Mouse (Mus musculus): Measurements from ENCODE around the gene Lrrfip2. TPM values are rescaled to one million over a fixed set of nuclear protein-coding genes. Genes with fewer than 3 reads are reported as not detected.
A peak's percentile ranks its signal among the peaks of the same experiment; 100 is the strongest.

Gene Lrrfip2
- total RNA-seq, 2 experiments from 2014 or later: 31.8 to 56.0 TPM

DNA sequence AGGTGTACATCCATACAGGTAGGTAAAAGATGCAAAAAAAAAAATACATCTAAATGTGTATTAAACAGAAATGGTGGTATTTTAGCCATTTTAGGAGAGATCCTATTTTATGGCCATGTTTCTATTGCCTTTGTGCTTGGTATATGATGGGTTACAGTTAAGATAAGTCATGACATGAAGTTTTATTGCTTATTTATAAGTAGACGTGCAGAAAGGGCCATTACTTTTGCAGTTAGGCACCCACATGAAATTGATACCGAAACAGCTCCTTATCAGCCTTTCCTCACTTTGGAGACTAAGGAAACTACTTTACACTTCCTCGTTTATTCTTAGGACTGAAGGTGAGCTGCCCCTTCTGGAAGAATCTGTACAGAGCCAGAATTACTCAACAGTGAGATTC, 9.5 kb upstream of the Lrrfip2 start:
- no peak for ATAC-seq (replicated peaks; ENCODE audit: low FRiP score, low TSS enrichment, poor library complexity, severe bottlenecking)

DNA sequence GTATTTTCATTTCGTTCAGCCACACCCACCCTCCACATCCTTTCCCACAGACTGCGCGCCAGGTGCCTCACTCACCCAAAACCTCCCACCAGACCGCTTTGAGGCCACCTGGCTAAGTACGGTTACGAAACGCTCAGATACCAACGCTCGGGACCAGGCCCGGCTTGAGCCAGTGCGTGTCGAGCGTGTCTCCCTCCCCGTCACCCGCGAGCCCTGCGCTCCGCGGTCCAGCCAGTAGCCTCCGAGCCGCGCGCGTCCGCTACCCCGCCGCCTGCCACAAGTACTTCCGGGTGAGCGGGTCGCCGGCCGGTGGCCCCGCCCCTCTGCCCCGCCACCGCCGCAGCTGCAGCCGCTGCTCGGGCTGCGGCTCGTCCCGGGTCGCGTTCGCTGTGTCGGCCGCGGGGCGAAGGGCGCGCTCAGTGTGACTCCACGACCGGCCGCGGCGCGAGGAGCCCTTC, 431 bp downstream of the Lrrfip2 start:
- ATAC-seq (replicated peaks; ENCODE audit: low FRiP score, low TSS enrichment, poor library complexity, severe bottlenecking): peak; percentile 69

DNA sequence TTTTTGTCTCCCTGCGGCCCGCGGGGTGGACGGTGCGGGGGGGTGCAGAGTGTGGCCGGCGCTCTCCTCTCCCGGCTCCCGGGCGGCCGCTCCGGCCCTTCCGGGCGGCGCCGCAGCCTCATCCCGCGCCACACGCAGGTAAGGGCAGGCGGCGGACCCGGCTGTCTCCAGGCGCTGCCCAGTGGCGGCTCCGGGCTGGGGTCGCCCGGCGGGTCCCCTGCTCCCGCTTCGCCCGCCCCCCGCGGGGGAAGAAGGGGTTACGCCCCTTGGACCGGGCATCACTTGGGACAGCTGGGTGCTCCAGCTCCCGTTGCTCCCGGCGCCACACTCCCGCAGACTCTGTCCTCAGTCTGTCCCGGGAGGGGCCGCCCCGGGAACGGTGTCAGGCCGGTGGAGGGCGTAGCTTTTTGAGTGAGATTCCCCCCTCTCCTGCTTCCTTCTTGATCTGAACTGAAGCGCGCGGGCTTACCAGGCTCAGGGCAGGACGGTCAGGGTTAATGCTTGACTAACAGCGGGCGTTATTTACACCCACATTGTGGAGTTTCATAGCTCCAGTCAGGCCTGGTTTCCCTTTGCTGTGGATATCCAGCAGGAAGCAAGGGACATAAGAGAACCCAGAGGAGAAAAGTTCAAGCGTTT, 979 bp downstream of the Lrrfip2 start:
- peak; percentile 42 for ATAC-seq (replicated peaks; ENCODE audit: low FRiP score, low TSS enrichment, poor library complexity, severe bottlenecking)

DNA sequence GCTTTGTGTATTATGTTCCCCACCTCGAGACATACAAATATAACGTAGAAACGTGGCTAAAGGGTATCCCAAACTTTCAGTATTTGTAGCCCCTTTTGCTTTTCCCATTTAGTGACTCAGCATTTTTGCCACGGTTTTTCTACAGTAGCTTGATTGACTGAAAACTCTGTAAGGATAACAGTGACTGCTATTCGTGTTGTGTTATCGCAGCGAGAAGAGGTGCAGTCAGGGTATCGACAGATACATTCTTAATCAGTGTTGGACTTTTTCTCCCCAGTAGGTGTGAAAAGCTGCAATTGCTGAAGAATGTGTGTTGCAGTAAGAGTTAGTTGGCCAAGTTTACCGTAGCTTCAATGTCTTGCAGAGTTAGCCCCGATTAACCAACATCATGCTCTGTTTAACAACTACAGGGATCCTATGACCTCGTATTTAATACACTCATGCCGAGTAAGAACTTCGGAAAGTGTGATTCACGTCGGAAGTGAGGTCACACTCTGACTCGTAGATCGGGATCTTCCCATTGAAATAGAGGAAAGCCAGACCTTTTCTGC, 1.6 kb downstream of the Lrrfip2 start:
- ATAC-seq (replicated peaks; ENCODE audit: low FRiP score, low TSS enrichment, poor library complexity, severe bottlenecking): peak; percentile 61

DNA sequence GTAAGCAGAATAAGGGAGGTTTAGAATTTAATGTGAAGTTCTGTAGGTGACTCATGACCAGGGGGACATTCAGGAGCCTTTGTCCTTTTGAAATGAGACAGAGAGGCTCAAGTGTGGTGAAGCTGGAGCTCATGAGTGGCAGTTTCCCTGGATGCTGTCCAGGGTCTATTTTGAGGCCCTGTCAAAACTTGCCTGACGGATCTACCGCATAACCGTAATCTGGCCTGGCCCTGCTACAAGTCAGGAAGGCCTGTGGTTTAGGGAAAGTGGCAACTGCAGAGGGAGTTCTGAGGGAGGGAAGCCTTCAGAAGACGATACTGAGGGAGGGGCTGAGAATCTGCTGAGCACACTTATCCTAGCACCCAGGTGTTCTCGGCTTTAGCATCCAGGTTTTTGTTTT, 5.1 kb downstream of the Lrrfip2 start:
- ATAC-seq (replicated peaks; ENCODE audit: low FRiP score, low TSS enrichment, poor library complexity, severe bottlenecking): peak; percentile 53

DNA sequence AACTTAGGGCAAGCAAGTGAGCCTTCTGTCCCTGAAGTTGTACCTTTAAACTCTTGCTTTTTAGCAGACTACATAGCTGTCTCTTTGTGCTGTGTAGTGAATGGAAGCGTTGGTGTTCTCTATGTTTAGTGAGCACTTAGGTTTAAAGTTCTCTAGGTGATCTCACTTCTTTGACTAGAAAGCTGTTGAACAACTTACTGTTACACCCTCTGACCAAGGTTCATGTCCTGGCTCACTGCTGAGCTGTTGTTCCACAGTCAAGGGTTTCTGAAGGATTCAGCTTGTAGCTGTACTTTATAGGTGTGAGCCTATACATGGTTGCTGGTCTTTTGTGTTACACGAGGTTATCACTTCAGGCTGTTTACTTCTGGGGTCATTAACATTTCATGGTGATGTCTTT, 5.9 kb downstream of the Lrrfip2 start:
- ATAC-seq (replicated peaks; ENCODE audit: low FRiP score, low TSS enrichment, poor library complexity, severe bottlenecking): no peak

DNA sequence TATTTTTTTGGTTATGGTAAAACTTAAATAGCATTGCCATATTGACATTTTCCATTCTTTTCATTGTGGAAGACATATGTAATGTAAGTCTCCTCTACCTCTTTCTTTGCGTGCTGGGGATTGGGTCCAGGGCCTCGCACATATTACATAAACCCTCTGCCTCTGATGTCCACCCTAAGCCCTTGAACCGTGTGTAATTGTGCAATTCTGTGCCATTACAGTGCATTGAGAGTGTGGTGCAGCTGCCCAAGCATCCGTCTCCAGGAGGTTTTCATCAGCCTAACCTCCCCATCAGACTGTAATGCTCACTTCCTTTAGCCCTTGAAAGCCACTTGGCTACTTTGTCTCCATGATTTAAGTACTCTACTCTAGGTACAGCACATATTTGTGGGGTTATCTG, 7.0 kb downstream of the Lrrfip2 start:
- no peak for ATAC-seq (replicated peaks; ENCODE audit: low FRiP score, low TSS enrichment, poor library complexity, severe bottlenecking)

DNA sequence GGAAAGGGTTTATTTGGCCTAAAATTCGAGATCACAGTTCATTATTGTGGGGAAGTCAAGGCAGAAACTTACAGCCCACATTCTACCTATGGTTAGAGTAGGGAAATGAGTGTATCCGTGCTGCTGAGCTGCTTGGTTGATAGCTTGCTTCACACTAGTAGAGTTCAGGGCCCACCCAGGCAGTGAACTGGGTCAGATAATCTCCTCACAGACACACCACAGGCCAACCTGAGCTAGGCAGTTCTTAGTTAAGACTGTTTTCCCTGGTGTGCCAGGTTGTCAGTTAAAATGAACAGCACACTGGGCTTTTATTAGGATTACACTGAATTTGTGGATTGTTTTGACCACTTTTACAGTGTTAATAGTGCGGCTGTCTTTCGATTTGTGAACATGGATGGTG, 9.3 kb downstream of the Lrrfip2 start:
- ATAC-seq (replicated peaks; ENCODE audit: low FRiP score, low TSS enrichment, poor library complexity, severe bottlenecking): peak; percentile 91

DNA sequence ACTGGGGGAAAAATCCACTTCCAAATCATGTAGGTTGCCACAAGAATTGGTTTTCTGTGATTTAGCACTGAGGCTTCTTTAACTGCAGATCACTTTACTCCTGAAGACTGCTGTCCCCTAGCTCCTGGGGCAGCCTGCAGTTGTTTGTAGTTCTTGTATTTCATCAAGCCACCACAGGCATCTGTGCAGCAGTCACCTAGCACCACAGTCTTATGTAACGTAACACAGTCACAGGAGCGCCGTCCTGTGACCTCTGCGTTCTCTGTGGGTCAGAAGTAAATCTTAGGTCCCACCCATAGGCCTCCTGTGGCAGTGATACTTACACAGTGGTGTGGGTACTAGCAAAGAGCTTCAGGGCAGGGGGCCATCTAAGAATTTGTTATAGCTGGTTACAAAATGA, 10.4 kb downstream of the Lrrfip2 start:
- no peak for ATAC-seq (replicated peaks; ENCODE audit: low FRiP score, low TSS enrichment, poor library complexity, severe bottlenecking)

DNA sequence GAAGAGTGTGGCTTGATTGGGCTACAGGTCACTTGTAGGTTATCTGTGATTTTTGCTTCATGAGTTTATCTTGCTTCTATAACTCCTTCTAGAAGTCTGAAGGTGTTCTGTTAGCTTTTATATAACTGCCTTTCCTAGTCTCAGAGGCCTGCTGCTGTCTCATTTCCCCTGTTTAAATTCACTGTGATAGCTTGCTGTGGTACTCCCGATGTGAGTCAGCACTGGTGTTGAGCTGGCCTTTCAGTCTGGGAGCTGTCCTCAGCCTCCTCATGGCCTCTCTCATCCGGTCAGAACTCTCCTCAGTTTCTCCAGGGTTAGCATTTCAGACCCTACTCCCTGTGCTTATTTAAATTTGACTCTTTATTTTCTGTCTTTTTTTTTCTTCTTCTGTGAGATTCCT, 12.7 kb downstream of the Lrrfip2 start:
- no peak for ATAC-seq (replicated peaks; ENCODE audit: low FRiP score, low TSS enrichment, poor library complexity, severe bottlenecking)

DNA sequence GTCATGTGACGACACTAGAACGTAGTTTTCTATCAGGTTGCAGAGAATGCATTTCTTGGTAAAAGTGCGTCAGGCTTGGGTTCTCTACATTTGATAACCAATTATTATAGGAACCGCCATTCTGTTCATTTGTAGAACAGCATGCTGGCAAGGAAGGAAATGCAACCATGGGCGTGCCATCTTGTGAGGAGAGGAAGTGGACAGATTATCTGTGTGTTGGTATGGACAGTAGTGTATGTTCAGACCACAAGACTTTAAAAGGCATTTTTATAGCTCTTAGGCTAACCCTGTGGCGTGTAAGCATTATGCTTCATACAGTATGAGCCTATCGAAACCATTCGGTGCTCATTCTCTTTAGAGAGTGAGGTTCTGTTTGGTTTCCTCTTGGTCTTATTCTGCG, 20.8 kb downstream of the Lrrfip2 start:
- peak; percentile 30; the same call in 1 of the 2 replicates for ATAC-seq (replicated peaks; ENCODE audit: low FRiP score, low TSS enrichment, poor library complexity, severe bottlenecking)

DNA sequence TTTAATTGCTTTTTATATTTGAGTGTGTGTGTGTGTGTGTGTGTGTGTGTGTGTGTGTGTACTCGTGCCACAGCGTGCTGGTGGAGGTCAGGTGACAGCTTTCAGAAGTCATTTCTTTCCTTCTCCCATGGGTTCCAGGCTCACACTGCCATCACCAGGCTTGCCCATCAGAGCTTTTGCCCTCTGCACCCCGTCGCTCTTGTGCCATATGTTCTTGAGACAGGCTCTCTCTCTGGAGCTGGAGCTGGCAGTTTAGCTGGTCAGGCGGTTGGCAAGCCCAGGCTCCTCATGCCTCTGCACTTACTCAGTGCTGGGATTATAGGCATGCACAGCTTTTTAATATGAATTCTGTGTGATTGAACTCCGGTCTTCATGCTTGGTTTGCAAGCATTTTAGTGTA, 25.3 kb downstream of the Lrrfip2 start:
- ATAC-seq (replicated peaks; ENCODE audit: low FRiP score, low TSS enrichment, poor library complexity, severe bottlenecking): no peak

DNA sequence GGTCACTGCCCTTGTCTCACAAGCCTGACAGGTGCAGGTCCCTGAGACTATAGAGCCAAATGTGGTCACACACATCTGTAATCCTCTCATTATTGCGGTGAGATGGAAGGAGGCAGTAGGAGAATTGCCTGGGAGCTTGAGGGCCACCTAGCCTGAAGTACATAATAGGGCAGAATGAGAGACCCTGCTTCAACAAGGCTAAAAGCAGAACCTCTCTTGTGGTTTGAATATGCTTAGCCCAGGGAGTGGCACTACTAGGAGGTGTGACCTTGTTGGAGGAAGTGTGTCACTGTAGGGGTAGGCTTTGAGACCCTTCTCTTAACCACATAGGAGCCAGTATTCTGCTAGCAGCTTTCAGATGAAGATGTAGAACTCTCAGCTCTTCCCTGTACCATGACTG, 26.0 kb downstream of the Lrrfip2 start:
- ATAC-seq (replicated peaks; ENCODE audit: low FRiP score, low TSS enrichment, poor library complexity, severe bottlenecking): no peak

DNA sequence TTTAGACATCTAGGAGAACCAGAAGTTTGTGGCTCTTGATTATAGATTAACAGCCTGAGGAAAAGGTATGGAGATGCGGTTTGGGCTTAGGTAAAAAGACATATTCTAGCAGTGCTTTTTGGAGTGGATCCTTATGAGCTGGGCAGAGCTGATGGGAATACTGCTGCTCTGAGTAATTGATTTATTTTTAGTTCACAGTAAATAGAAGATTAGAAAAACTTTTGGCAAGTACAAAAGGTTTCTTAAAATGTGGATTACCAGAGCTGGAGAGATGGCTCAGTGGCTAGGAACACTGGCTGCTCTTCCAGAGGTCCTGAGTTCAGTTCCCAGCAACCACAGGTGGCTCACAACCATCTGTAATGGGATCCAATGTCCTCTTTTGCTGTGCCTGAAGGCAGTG, 27.3 kb downstream of the Lrrfip2 start:
- ATAC-seq (replicated peaks; ENCODE audit: low FRiP score, low TSS enrichment, poor library complexity, severe bottlenecking): no peak

DNA sequence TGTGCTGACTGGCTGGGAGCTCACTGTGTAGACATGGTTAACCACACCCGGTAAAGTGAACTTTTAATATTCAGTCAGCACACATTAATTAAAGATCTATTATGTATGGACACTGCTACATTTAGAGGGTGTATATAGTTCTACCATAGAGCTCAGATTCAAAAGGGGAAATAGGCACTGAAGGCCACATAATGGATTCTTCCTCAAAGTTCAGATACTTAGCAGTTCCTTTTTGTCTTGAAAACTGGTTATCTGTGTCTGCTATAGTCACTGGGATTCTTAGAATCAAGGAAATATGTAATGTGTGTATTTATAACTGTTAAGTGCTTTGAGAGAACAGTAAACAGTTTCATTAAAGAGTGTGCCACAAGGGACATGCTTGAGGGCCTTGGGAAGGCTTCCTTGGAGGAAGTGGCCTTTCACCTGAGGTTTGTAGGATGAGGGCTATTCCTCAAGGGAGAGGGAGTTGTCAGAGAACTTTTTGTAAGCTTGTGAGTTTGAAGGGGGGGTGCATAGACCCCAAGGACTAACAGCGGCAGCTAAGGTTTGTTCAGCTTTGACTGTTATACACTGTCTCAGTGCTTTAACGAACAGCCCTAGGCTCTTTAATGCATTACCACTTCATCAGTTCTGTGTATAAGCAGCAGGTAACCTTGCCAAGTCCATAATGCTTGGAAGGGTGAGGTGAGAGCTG, 28.3 kb downstream of the Lrrfip2 start:
- no peak for ATAC-seq (replicated peaks; ENCODE audit: low FRiP score, low TSS enrichment, poor library complexity, severe bottlenecking)

DNA sequence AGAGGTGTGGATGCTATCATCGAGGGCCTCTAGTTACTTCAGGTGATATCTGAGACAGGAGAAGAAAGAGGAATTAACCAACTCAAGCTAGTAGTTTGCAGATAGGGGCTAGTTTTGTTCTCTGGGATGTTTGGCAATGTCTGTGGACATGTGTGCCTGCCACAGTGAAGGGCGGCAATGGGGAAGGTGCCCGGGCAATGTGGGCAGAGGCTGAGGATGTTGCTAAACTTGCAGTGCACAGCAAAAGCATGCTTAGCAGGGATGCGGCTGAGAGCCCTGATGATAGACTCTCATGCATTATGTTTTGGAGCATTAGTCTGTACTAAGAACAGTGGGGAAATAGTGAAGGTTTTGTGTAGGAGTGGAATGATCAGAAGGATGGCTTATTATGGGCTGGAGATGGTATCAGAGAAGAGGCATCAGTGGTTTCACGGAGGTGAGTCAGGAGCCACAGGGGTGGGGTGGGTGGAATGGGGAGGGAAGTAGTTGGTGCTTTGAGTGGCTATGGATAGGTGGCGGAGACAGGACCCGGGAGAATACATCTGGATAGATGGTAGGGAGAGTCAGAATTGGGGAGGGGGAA, 28.9 kb downstream of the Lrrfip2 start:
- no peak for ATAC-seq (replicated peaks; ENCODE audit: low FRiP score, low TSS enrichment, poor library complexity, severe bottlenecking)

DNA sequence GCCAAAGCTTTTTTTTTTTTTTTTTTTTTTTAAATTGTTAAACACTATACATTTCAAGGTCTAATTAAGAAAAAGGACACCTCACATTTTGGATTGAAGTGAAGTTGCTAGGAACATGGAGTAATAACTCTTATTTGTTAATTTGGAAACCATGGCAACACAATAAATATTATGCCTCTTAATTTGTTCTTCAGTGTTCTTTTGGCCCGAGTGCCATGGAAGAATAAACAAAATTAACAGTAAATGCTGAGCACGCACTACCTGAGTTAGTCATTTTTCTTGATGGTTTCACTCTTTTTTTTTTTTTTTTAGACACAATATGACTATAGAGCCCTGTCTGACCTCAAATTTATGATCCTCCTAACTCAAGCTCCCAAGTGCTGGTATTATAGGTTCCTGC, 30.6 kb downstream of the Lrrfip2 start:
- no peak for ATAC-seq (replicated peaks; ENCODE audit: low FRiP score, low TSS enrichment, poor library complexity, severe bottlenecking)

DNA sequence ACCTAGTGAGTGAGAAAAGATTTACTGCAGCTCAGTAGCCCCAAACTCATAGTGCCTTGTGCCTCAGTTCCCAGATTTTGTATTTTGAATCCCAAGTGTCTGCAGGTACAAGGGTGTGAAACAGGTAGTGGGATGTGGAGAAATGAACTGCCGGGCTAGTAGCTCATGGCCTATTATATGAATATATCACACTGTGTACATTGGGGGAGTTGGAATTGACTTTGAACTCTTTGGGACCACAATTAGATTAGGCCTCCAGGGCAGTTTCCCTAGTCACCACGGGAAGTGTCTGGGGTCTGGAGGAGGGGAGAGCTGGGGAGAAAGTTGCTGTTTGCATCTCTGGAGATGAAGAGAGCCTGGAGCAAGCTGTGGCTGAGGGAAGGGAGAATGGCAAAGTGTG, 31.0 kb downstream of the Lrrfip2 start:
- ATAC-seq (replicated peaks; ENCODE audit: low FRiP score, low TSS enrichment, poor library complexity, severe bottlenecking): no peak

DNA sequence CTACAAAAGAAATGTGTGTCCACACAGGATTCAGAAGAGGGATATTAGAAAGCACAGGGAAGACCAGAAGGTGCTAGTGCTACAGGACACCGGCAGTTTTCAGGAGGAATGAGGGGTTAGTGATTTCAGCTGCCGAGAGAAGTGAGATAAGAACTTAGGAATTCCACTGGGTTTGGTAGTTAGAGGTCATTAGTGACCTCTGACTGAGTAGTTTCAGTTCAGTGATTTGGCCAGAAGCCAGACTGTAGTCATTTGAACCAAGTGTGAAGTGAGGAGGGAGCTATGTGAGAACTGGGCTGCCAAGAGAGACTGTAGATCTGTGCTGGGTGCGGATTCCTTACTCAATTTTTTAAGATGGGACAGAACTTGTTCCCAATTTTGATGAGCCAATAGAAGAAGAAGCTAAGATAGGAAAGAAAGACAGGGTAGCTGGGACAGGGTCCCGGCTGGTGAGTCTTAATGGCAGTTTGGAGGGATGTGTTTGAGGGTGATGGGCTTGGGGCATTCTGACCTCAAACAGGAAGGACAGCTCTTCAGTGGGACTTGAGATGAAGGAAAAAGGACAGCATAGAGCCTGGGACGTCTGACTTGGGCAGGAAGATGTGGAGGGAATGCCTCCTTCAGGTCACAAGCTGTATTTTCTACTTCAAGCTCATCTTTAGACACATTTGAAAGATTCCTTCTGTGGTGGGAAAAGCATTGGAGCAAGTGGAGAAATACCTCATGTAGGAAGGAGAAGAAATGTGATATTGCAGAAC, 32.0 kb downstream of the Lrrfip2 start:
- ATAC-seq (replicated peaks; ENCODE audit: low FRiP score, low TSS enrichment, poor library complexity, severe bottlenecking): no peak

DNA sequence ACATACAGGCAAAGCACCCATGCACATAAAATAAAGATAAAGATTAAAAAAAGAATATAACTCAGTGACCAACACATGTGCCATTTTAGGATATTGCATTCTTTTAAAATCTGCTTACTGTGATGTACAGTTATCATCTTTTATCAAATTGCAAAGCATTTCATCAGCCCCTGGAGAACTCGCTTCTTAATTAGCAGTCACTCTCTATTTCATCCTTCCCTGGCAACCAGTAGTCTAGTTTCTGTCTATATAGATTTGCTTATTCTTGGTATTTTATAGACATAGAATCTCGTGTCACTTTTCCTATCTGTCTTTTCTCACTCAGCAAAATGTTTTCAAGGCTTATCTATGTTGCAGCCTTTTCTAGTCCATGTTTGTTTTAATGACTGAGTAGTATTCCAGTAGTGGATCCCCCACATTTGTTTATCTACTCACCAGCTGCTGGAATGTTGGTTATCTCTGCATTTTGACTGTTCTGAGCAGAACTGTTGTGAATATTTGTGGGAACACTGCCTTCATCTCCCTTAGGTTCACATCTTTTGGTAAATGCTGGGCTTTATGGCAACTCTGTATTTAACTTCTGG, 35.0 kb downstream of the Lrrfip2 start:
- no peak for ATAC-seq (replicated peaks; ENCODE audit: low FRiP score, low TSS enrichment, poor library complexity, severe bottlenecking)
